Mouse (Mus musculus) lung, postnatal 25 days (tissue): ENCODE measurements around the gene Lamc3.

ENCODE experiments used
- DNase-seq: peaks from one replicate; pipeline ENCODE4 v3.0.0; 2022; ENCODE audit warnings: low spot score

Gene Lamc3

GRCm38 (mm10) chr2:31935054-31935453, 48.0 kb downstream of the Lamc3 start:
- no peak for DNase-seq

DNA sequence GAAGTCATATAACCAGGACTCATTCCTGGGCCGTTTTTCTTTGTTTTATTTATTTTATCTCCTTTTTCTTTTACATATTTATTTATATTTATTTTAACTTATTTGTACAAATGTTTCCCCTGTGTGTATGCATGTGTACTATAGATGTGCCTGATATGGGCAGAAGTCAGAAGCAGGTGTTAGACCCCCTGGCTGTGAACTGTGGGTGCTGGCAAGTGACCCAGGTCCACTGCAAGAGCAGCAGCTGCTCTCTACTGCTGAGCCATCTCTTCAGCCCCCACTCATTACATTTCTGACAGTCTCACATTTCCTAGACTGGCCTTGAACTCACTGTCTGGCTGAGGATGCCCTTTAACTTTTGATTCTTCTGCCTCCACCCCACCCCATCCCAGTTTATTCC, 51.2 kb downstream of the Lamc3 start:
- no peak for DNase-seq

DNA sequence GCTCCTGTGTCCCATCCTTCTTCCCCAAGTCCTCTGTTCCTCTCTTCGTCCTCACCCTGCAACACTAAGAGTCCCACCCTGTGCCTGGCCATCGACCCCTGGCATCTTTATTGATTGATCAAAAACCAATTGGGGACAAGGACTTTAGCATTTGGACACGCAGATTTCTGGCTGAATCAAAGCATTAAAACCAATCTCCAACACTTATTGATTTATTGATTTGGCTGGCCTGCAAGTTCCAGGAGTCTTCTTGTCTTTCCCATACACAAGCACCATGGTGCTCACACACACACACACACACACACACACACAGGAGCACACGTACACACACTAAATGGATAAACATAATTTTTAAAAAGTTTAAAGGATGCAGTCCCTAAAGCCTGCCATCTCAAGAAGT, 55.9 kb downstream of the Lamc3 start:
- DNase-seq = no peak

GRCm38 (mm10) chr2:31945580-31945979, 58.5 kb downstream of the Lamc3 start:
- DNase-seq = no peak

DNA sequence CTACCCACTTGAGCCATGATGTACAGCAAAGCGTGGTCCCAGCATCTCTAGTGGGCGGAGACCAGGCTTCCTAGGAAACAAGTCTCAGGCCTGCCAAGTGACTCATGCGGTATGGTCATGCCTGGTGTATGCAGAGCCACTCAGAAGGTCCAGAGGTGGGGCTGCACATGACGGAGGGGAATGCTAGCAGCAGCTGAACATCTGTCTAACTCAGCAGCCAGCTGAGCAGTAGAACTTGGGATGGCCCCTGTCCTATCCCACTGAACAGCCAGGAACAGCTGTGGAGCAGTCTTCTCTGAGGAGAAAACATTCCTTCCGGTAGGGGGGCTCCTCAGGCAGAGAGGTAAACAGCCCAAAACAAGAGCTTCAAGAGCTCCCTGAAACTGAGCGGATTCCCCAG, 61.3 kb downstream of the Lamc3 start:
- DNase-seq = no peak

DNA sequence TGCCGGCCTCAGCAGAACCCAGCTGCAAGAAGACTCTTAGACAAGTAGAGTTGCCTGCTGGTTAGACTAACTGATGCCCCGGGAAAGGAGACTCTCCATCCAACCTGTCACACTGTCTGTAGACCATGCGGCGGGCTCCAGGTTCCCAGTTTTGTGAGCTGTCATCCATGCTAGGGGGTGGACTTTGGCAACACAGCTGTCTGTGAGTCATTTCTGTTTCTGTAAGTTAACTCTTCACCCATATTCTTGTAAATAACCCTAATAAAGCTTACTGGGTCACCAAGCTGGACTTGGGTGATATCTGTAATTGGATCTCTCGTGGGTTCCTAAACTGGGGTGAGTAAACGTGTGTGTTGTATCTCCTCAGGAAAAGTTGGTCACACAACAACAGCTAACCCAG, 61.7 kb downstream of the Lamc3 start:
- DNase-seq = no peak

DNA sequence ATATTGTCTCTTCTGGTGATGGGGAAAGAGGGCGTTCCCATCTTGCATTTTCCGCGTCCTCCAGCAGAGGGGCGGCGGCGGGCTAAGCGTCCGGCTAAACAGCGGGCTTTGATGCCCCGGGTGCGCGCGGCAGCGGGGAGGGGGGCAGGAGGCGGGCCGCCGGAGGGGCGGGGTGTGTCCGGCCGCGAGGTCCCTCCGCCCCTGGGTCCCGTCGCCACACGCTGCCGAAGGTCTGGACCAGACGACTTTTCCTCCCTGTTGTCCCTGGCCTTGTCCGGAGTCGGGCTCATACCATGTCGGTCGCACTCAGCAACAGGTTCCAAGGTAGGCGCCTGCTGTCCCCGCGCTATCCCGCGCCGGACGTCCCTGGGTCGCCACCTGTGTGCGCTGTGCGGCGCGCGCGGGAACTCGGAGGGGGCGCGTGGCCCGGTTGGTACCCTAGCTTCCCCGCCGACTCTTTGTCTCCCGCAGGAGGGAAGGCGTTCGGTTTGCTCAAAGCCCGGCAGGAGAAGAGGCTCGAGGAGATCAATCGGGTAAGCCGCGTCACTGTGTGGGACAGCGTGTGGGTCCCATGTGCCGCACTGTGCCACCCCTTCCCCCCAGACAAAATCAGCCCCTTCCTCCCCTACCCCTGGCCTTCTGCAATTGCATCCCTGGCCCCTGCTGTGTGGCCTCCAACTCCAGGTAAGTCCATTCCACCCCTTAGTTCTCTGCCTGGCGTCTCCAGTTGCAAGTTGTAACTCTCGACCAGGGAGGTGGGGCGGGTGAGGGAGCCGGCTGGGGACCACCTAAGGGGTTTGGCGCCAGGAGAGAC, 63.2 kb downstream of the Lamc3 start, which contains the start of gene Aif1l:
Gene Aif1l (plus strand): TSS at position 82 of the 814 bp plus-strand sequence.
- peak; percentile 45 for DNase-seq

DNA sequence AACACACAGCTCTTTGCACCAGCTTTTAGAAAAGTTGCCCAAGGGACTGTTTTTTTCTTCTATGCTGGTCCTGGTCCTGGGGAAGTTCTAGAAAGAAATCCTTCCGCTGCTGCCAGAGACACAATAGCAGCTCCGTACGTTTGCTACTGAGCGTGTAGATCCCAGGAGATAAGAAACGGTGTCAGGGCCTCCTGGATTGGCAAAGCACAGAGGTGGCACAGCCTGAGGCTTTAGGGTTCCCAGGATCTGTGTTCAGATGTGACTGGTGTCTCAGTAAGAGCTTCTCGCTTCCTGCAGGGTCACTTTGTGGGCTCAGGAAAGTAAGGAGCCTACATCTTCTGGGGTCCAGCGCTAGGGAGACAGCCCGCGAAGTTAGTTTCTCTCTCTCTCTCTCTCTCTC, 63.9 kb downstream of the Lamc3 start:
- no peak for DNase-seq

DNA sequence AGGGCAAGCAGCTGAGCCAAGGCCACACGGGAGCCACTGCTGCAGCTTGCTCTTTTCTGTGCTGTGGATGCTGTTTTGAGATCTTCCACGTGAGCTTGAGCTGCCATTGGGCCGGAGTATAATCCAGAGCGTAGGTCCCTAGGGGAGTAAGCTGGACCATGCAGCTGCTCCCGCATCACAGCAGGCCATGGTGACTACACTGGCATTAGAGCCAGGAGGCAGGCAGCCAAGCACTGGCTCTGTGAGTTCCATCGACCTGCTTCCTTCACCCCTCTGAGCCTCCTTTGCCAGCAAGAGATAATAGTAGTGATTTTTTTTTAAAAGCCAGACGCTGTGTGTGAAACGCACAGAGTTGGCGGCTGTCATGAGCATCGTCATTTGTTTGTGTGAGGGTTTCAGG, 65.1 kb downstream of the Lamc3 start:
- no peak for DNase-seq

GRCm38 (mm10) chr2:31952725-31953124, 65.6 kb downstream of the Lamc3 start:
- DNase-seq = no peak

GRCm38 (mm10) chr2:31953687-31954086, 66.6 kb downstream of the Lamc3 start:
- DNase-seq = no peak

DNA sequence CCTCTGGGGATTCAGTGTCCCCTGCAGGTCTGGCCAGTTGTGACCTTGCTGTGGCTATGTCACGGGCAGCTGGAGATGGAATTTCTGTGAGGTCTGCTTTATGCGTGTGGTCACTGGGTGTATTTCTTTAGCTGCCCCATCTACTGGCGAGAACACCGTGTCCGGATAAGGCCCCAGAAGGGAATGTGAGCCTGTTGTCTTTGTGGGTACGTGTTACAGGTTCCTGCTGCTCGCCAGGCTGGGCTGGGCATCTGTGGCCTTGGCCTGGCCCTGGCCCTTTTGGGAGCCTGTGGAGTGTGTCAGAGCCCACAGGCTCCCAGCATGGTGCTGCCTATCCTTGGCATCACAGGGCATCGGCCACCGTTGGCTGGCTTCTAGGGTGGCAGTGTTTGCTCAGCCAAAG, 67.7 kb downstream of the Lamc3 start:
- no peak for DNase-seq

DNA sequence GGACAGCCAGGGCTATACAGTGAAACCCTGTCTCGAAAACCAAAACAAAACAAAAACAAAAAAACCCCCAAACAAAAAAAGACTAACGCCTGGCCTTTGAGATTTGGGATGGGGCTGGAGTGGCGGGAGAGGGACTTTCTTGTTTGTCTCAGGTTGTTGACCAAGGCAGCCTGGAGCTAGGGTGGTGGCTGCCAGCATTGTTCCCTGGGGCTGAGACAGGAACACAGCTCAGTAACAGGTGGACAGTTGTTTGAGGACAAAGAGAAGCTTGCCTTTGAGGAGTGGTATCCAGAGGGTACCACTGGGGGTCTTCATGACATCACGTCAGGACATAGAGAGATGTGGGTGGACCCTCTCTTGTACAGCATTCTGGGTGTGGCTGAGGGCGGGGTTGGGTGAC, 68.6 kb downstream of the Lamc3 start:
- no peak for DNase-seq

GRCm38 (mm10) chr2:31957211-31957610, 70.1 kb downstream of the Lamc3 start:
- DNase-seq = no peak

- no peak for DNase-seq
Observed at GRCm38 (mm10) chr2:31960986-31961385, 73.9 kb downstream of the Lamc3 start.

DNA sequence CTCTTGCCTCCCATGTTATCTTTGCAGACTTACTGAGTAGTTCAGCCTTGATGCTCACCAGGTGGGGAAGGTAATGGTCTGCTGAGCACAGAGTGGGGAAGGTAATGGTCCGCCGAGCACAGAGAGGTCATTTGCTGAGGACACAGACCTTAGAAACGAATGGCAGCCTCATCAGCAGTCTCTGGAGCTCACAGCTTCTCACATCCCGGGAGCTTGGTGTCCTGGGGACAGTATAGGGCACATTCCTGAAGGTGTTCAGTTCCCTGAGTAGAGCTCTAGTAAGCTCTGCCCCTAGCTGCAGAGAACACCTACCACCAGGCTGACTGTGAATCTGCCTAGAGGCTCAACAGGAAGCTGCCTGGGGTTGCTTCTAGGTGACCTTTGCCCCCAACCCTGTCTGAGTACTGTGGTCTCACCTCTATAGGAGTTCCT, 74.7 kb downstream of the Lamc3 start:
- no peak for DNase-seq

GRCm38 (mm10) chr2:31962501-31963224, 75.6 kb downstream of the Lamc3 start:
- DNase-seq = peak; percentile 41

GRCm38 (mm10) chr2:31963491-31963890, 76.4 kb downstream of the Lamc3 start:
- DNase-seq = peak; percentile 20

GRCm38 (mm10) chr2:31964191-31964590, 77.1 kb downstream of the Lamc3 start:
- DNase-seq = no peak

DNA sequence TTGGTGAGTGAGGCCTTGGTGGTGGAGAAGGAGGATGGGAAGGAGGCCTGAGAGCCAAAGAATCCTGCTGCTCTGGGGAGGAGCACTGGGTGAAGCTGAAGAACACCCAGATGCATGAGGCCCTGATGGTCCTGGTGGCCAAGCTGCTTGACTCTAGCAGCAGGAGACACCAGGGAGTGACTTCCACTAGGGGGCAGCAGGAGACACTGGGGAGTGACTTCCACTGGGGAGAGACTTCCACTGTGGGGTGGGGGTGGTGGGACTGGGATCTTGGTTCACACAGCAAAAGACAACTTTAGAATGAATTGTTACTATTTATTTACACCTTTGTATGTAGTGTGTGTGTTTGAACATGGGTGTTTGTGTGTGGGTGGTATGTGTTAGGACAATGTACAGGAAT, 78.0 kb downstream of the Lamc3 start:
- DNase-seq = peak; percentile 42

GRCm38 (mm10) chr2:31966801-31967200, 79.7 kb downstream of the Lamc3 start:
- no peak for DNase-seq

DNA sequence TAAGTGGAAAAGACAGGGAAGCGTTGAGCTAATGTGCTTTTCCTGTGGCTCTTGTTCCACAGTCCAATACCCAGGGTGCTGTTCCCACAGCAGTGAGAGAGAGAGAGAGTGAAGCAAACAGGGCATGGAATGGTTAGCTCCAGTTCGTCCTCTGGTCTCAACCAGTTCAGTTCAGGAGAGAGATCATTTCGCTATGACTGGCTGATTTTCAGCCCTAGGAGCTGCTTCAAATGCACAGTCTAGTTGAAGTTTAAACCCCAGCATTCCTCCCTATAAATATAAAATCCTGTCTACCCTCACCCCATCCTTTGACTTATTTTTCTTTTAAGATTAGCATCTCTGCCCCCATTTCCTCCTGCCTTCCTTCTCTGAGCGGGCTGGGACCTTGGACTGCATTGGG, 85.5 kb downstream of the Lamc3 start:
- no peak for DNase-seq

GRCm38 (mm10) chr2:31974141-31974808, 87.2 kb downstream of the Lamc3 start, which contains the start of gene Nup214:
Nup214 (plus strand) TSS chr2:31974436.
- DNase-seq = peak; percentile 99
